10 mouse cellular contexts compared by ENCODE assay signal in the genomic region with DNA sequence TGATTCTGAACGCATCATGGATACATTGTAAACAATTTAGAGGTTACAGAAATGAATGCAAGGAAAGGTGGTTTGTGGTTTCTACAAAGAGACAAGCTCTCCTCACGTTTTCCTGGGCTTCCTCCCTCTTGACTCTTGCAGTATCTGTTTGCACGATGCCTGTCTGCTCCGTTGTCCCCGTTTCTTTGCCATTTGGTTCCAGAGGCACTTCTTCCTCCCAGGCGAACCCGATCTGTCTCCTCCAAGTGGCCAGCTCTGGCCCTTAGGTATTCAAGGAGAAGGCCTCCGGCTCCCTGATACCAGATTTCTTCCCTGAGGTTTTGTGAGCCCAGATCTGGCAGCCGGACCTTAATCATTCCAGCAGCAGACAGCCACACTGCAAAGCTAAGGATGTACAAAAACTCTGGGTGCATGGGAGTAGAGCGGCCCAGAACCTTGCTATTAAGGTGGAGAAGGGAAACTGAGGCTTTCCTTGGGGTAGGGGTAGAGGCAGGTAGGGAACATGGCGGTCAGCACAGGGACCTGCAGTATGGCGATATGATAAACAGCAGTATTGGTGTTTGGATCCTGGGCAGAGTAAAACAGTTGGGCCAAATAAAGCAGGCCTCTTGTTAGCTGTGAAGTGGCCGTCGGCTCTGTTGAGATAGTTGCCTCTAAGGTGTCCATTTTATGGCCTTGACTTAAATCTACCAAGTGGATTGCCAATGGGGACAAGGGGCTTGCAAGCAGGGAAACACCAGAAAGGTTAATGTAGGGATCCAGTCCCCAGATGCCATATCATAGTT.
DNase-seq lines count a peak whose midpoint lies in the region; ATAC-seq and TF ChIP-seq lines count a peak whose summit lies in the region.
"Had no signal": no experiment of that assay in that cellular context is flagged by ENCODE, and none has a peak within 500 bp of the region (broad histone marks: within the 10 kb centered on the region; RNA-seq: fewer than 3 reads in every experiment).

No protein-coding gene starts in this region.

- peaks cover 45% of the 10 kb centered on the region for H3K4me1 ChIP-seq in hindbrain, postnatal 0 days (ENCODE audit: insufficient read depth, low read length)
- peaks cover 50% of the 10 kb centered on the region for H3K4me1 ChIP-seq in hindbrain, embryonic 13.5 days (replicated peaks)
- H3K4me1 ChIP-seq in neural tube, embryonic 11.5 days (ENCODE audit: control insufficient read depth, insufficient read depth, low read length): peaks cover 11% of the 10 kb centered on the region
- no peaks in the 10 kb centered on the region for H3K4me1 ChIP-seq in intestine, postnatal 0 days (replicated peaks; ENCODE audit: control insufficient read depth, insufficient read depth, low read length)

- no peak for TF ChIP-seq CTCF in hindbrain, postnatal 0 days (IDR thresholded peaks at IDR 0.05; ENCODE audit: low read depth)
- no peak for TF ChIP-seq CTCF in intestine, postnatal 0 days (IDR thresholded peaks at IDR 0.05; ENCODE audit: low read depth)

- WGBS in hindbrain, postnatal 0 days: 75% methylated on average over 14 of the region's 14 CpGs
- 82% methylated on average over 14 of the region's 14 CpGs for WGBS in hindbrain, embryonic 13.5 days
- 70% methylated on average over 14 of the region's 14 CpGs for WGBS in neural tube, embryonic 11.5 days
- 73% methylated on average over 14 of the region's 14 CpGs for WGBS in intestine, postnatal 0 days

- H3K27me3 ChIP-seq in hindbrain, postnatal 0 days (ENCODE audit: insufficient read depth, low read length): no peaks in the 10 kb centered on the region
- H3K27me3 ChIP-seq in hindbrain, embryonic 13.5 days: peaks cover 83% of the 10 kb centered on the region
- peaks cover 91% of the 10 kb centered on the region for H3K27me3 ChIP-seq in neural tube, embryonic 11.5 days (ENCODE audit: control insufficient read depth, insufficient read depth, low read length)
- peaks cover 13% of the 10 kb centered on the region for H3K27me3 ChIP-seq in intestine, postnatal 0 days (replicated peaks; ENCODE audit: control insufficient read depth, insufficient read depth, low read length)

- H3K27ac ChIP-seq in hindbrain, postnatal 0 days: 0 out of 2 replicates have a peak overlapping the region, but pooled peaks have one; percentile 65
- H3K27ac ChIP-seq in hindbrain, embryonic 13.5 days: no peak overlapping the region
- H3K27ac ChIP-seq in neural tube, embryonic 11.5 days (ENCODE audit: low read depth, low read length): no peak overlapping the region
- no peak overlapping the region for H3K27ac ChIP-seq in intestine, postnatal 0 days (ENCODE audit: low read depth, low read length)
- H3K27ac ChIP-seq: forebrain, embryonic 12.5 days had no signal

- H3K36me3 ChIP-seq in hindbrain, postnatal 0 days (ENCODE audit: insufficient read depth, low read length): no peaks in the 10 kb centered on the region
- H3K36me3 ChIP-seq in hindbrain, embryonic 13.5 days: no peaks in the 10 kb centered on the region
- H3K36me3 ChIP-seq in neural tube, embryonic 11.5 days (ENCODE audit: control insufficient read depth, insufficient read depth, low read length): no peaks in the 10 kb centered on the region
- H3K36me3 ChIP-seq in intestine, postnatal 0 days (ENCODE audit: control insufficient read depth, insufficient read depth): no peaks in the 10 kb centered on the region
- H3K36me3 ChIP-seq: forebrain, embryonic 12.5 days; hindbrain, embryonic 15.5 days had no signal

- 0 out of 2 replicates have a peak overlapping the region, but pooled peaks have one; percentile 30 for H3K9ac ChIP-seq in hindbrain, postnatal 0 days (replicated peaks; ENCODE audit: low read length)
- no peak overlapping the region for H3K9ac ChIP-seq in hindbrain, embryonic 13.5 days
- no peak overlapping the region for H3K9ac ChIP-seq in neural tube, embryonic 11.5 days (ENCODE audit: low read length)
- H3K9ac ChIP-seq in intestine, postnatal 0 days (ENCODE audit: low read depth, low read length): no peak overlapping the region
- H3K9ac ChIP-seq: forebrain, embryonic 12.5 days; hindbrain, embryonic 15.5 days had no signal

- no peak for DNase-seq in hindbrain, postnatal 0 days (ENCODE audit: low spot score)
- peak; percentile 9 for DNase-seq in neural tube, embryonic 11.5 days (ENCODE audit: low spot score)
- DNase-seq in neural tube, embryonic 10.5 days (ENCODE audit: extremely low spot score, low spot score): no peak
- peak; percentile 52 to 67 for DNase-seq in cerebellum, adult 18-20 months
- DNase-seq in right cerebral cortex, postnatal 14 days: no peak
- no peak for DNase-seq in frontal cortex, postnatal 36 days (ENCODE audit: low spot score in 2 of 2)

- no peak overlapping the region for H3K4me3 ChIP-seq in hindbrain, postnatal 0 days (ENCODE audit: low read length)
- no peak overlapping the region for H3K4me3 ChIP-seq in hindbrain, embryonic 13.5 days
- no peak overlapping the region for H3K4me3 ChIP-seq in neural tube, embryonic 11.5 days (ENCODE audit: low read depth, low read length)
- no peak overlapping the region for H3K4me3 ChIP-seq in intestine, postnatal 0 days (ENCODE audit: low read depth, low read length)
- H3K4me3 ChIP-seq: forebrain, embryonic 12.5 days; hindbrain, embryonic 15.5 days had no signal

- peak overlapping the region; percentile 45 for H3K4me2 ChIP-seq in hindbrain, postnatal 0 days (ENCODE audit: low read depth, low read length)
- no peak overlapping the region for H3K4me2 ChIP-seq in hindbrain, embryonic 13.5 days
- H3K4me2 ChIP-seq in neural tube, embryonic 11.5 days (ENCODE audit: low read depth): no peak overlapping the region
- peak overlapping the region; percentile 57 for H3K4me2 ChIP-seq in intestine, postnatal 0 days (replicated peaks; ENCODE audit: low read depth)
- H3K4me2 ChIP-seq: forebrain, embryonic 12.5 days had no signal

- no peaks in the 10 kb centered on the region for H3K9me3 ChIP-seq in hindbrain, postnatal 0 days (ENCODE audit: low read length)
- H3K9me3 ChIP-seq in hindbrain, embryonic 13.5 days: no peaks in the 10 kb centered on the region
- no peaks in the 10 kb centered on the region for H3K9me3 ChIP-seq in neural tube, embryonic 11.5 days (ENCODE audit: control insufficient read depth, low read length)
- H3K9me3 ChIP-seq in intestine, postnatal 0 days (ENCODE audit: control insufficient read depth): no peaks in the 10 kb centered on the region
- H3K9me3 ChIP-seq: forebrain, embryonic 12.5 days; hindbrain, embryonic 15.5 days had no signal

- no peak for ATAC-seq in hindbrain, postnatal 0 days
- ATAC-seq in hindbrain, embryonic 13.5 days (ENCODE audit: low FRiP score): no peak
- ATAC-seq in neural tube, embryonic 11.5 days (ENCODE audit: insufficient read depth, low FRiP score, low TSS enrichment): no peak
- ATAC-seq in intestine, postnatal 0 days: no peak

Comparison
In these comparisons a context has a peak if more than half of its experiments do, and no peak if none do; other contexts are left out.
1. DNase-seq: peak in neural tube, embryonic 11.5 days (single experiment) and cerebellum, adult 18-20 months (2 of 2); none in hindbrain, postnatal 0 days (single experiment), neural tube, embryonic 10.5 days (single experiment), right cerebral cortex, postnatal 14 days (single experiment) and frontal cortex, postnatal 36 days (0 of 2).
2. H3K4me2 ChIP-seq: peak in hindbrain, postnatal 0 days (single experiment) and intestine, postnatal 0 days (single experiment); none in hindbrain, embryonic 13.5 days (single experiment) and neural tube, embryonic 11.5 days (single experiment).